Mouse (Mus musculus): ENCODE data around the gene Ppp1r12b.

GRCm38 (mm10) chr1:134709411-134710306 is 246.1 kb downstream of the Ppp1r12b start:
- TF ChIP-seq CTCF (conservative IDR thresholded peaks at IDR 0.05 in 1 of 2, IDR thresholded peaks at IDR 0.05 in 1 of 2; ENCODE audit: low read depth in 2 of 2, low read length in 2 of 2) (no peak), CHD1 (IDR thresholded peaks at IDR 0.05; ENCODE audit: low read depth, low read length) (no peak), KAT2A (IDR thresholded peaks at IDR 0.05; ENCODE audit: insufficient replicate concordance, low read length) (no peak), USF2 (conservative IDR thresholded peaks at IDR 0.05; ENCODE audit: low read depth, low read length) (no peak), POLR2A (IDR thresholded peaks at IDR 0.05; ENCODE audit: low read depth, low read length) (no peak), JUND (conservative IDR thresholded peaks at IDR 0.05; ENCODE audit: low read depth, low read length) (no peak)

Data from CH12.LX (cell line).